Mouse (Mus musculus) heart, embryonic 14.5 days (tissue): ENCODE data around the gene Gm10959. TPM values are rescaled to one million over a fixed set of nuclear protein-coding genes. Genes with fewer than 3 reads are reported as not detected.

Source experiments
- ATAC-seq: fragments of 200-750 bp; cut with Nextera tagmentation; 2 replicates; pipeline ENCODE4 v1.8.0; 2017; ENCODE audit warnings: low read depth, moderate TSS enrichment; ENCODE audit not compliant: insufficient number of reproducible peaks, insufficient read depth, low FRiP score
- H3K27ac ChIP-seq, 2 experiments: fragments of 200-500 bp in 1 of 2; fragments of 300-500 bp in 1 of 2; sonication (generic) in 1 of 2; replicated peaks in 1 of 2; 2 replicates each; pipeline ENCODE4 v1.5.1; 2012 to 2014; ENCODE audit warnings: low read depth in 2 of 2, low read length in 2 of 2, control low read depth in 1 of 2, mild to moderate bottlenecking in 1 of 2, mixed read lengths in 1 of 2; ENCODE audit not compliant: control insufficient read depth in 1 of 2, insufficient read depth in 1 of 2
- H3K27me3 ChIP-seq: fragments of 300-500 bp; sonication (generic); 2 replicates; pipeline ENCODE4 v1.6.1; 2014; ENCODE audit warnings: mild to moderate bottlenecking, low read length, control low read depth; ENCODE audit not compliant: control insufficient read depth, insufficient read depth
- H3K36me3 ChIP-seq: fragments of 300-500 bp; sonication (generic); 2 replicates; pipeline ENCODE4 v1.6.1; 2014; ENCODE audit warnings: mild to moderate bottlenecking, control low read depth, low read length, mixed read lengths; ENCODE audit not compliant: control insufficient read depth, insufficient read depth
- H3K4me1 ChIP-seq, 2 experiments: fragments of 200-500 bp in 1 of 2; fragments of 300-500 bp in 1 of 2; sonication (generic) in 1 of 2; 2 replicates each; pipeline ENCODE4 v1.6.1; 2012 to 2014; ENCODE audit warnings: low read length in 2 of 2, control low read depth in 1 of 2, mixed read lengths in 1 of 2; ENCODE audit not compliant: control insufficient read depth in 2 of 2, insufficient read depth in 2 of 2
- H3K4me2 ChIP-seq: fragments of 300-500 bp; sonication (generic); 2 replicates; pipeline ENCODE4 v1.6.1; 2014; ENCODE audit warnings: mild to moderate bottlenecking, low read length
- H3K4me3 ChIP-seq, 2 experiments: fragments of 200-500 bp in 1 of 2; fragments of 300-500 bp in 1 of 2; sonication (generic) in 1 of 2; 2 replicates each; pipeline ENCODE4 v1.5.1; 2012 to 2014; ENCODE audit warnings: low read length in 2 of 2, mild to moderate bottlenecking in 2 of 2, control low read depth in 1 of 2, low read depth in 1 of 2, moderate library complexity in 1 of 2; ENCODE audit not compliant: control insufficient read depth in 1 of 2, insufficient read depth in 1 of 2
- H3K9ac ChIP-seq: fragments of 300-500 bp; sonication (generic); 2 replicates; pipeline ENCODE4 v1.6.1; 2014; ENCODE audit warnings: mild to moderate bottlenecking, low read length
- H3K9me3 ChIP-seq: fragments of 300-500 bp; sonication (generic); 2 replicates; pipeline ENCODE4 v1.6.1; 2016; ENCODE audit warnings: low read length, control low read depth; ENCODE audit not compliant: control insufficient read depth
- WGBS: fragments of 180-500 bp; shearing (Covaris S2); extraction: QIAGEN DNeasy Blood & Tissue Kit; methylation state at CpG from one replicate; pipeline ENCODE4 v1.1.7; 2014; 5-methylcytosine and 5-hydroxymethylcytosine counted together
- polyA plus RNA-seq: library from polyadenylated mRNA; unstranded; fragments of >200 nt; fragmentation: Nextera tagmentation; extraction: Ambion mirVana; gene quantifications from 2 replicates; pipeline ENCODE4 v1.2.1, GENCODE M21; 2014

Gene Gm10959
- polyA plus RNA-seq, 1 experiment from 2014 or later: not detected

- Histone ChIP-seq H3K27me3 (no peaks in the 10 kb centered on the region), H3K36me3 (no peaks in the 10 kb centered on the region), H3K9me3 (no peaks in the 10 kb centered on the region), H3K9ac (no peak overlapping the region), H3K4me1 (0 out of 4 replicates have a peak, but pooled peaks cover 0 to 2% of the 10 kb centered on the region in 2 experiments), H3K4me3 (no peak overlapping the region), H3K27ac (no peak overlapping the region), H3K4me2 (no peak overlapping the region)
- 69% methylated on average over 6 of the region's 6 CpGs for WGBS
- ATAC-seq: no peak
Observed at GRCm38 (mm10) chr3:122916191-122916680, 2.9 kb downstream of the Gm10959 start.

GRCm38 (mm10) chr3:122915493-122915892, 3.7 kb downstream of the Gm10959 start:
- Histone ChIP-seq H3K9me3 (no peaks in the 10 kb centered on the region), H3K27me3 (no peaks in the 10 kb centered on the region), H3K36me3 (no peaks in the 10 kb centered on the region), H3K4me3 (no peak overlapping the region), H3K4me1 (no peaks in the 10 kb centered on the region), H3K27ac (no peak overlapping the region), H3K4me2 (no peak overlapping the region), H3K9ac (no peak overlapping the region)
- WGBS: 75% methylated on average over 5 of the region's 5 CpGs
- ATAC-seq: no peak

- Histone ChIP-seq H3K4me1 (no peaks in the 10 kb centered on the region), H3K9me3 (no peaks in the 10 kb centered on the region), H3K27me3 (no peaks in the 10 kb centered on the region), H3K4me3 (no peak overlapping the region), H3K9ac (no peak overlapping the region), H3K36me3 (no peaks in the 10 kb centered on the region), H3K27ac (no peak overlapping the region), H3K4me2 (no peak overlapping the region)
- no peak for ATAC-seq
- 86% methylated on average over 2 of the region's 2 CpGs for WGBS
Observed at GRCm38 (mm10) chr3:122907841-122908240, 11.3 kb downstream of the Gm10959 start.

GRCm38 (mm10) chr3:122903746-122904433, 15.3 kb downstream of the Gm10959 start:
- no peaks in the 10 kb centered on the region for H3K36me3 ChIP-seq
- no peak overlapping the region for H3K27ac ChIP-seq
- H3K4me1 ChIP-seq: no peaks in the 10 kb centered on the region
- no peak overlapping the region for H3K4me3 ChIP-seq
- H3K9me3 ChIP-seq: no peaks in the 10 kb centered on the region
- no peaks in the 10 kb centered on the region for H3K27me3 ChIP-seq
- no peak overlapping the region for H3K4me2 ChIP-seq
- no peak for ATAC-seq
- H3K9ac ChIP-seq: no peak overlapping the region
- WGBS: 40% methylated on average over 12 of the region's 12 CpGs

GRCm38 (mm10) chr3:122898254-122898653, 20.9 kb downstream of the Gm10959 start:
- no peaks in the 10 kb centered on the region for H3K9me3 ChIP-seq
- no peak for ATAC-seq
- no peak overlapping the region for H3K9ac ChIP-seq
- WGBS: 62% methylated on average over 6 of the region's 6 CpGs
- H3K4me2 ChIP-seq: no peak overlapping the region
- H3K27ac ChIP-seq: no peak overlapping the region
- no peaks in the 10 kb centered on the region for H3K4me1 ChIP-seq
- H3K27me3 ChIP-seq: no peaks in the 10 kb centered on the region
- no peak overlapping the region for H3K4me3 ChIP-seq
- no peaks in the 10 kb centered on the region for H3K36me3 ChIP-seq

GRCm38 (mm10) chr3:122895189-122895731, 23.9 kb downstream of the Gm10959 start:
- WGBS: 62% methylated on average over 11 of the region's 11 CpGs
- no peak for ATAC-seq
- Histone ChIP-seq H3K27me3 (no peaks in the 10 kb centered on the region), H3K4me1 (no peaks in the 10 kb centered on the region), H3K4me3 (no peak overlapping the region), H3K36me3 (no peaks in the 10 kb centered on the region), H3K4me2 (no peak overlapping the region), H3K9me3 (no peaks in the 10 kb centered on the region), H3K27ac (no peak overlapping the region), H3K9ac (no peak overlapping the region)

- no peaks in the 10 kb centered on the region for H3K4me1 ChIP-seq
- H3K27ac ChIP-seq: no peak within 1 kb of the TSS
- no peaks in the 10 kb centered on the region for H3K27me3 ChIP-seq
- no peak within 1 kb of the TSS for H3K4me2 ChIP-seq
- no peaks in the 10 kb centered on the region for H3K9me3 ChIP-seq
- H3K36me3 ChIP-seq: no peaks in the 10 kb centered on the region
- no peak within 1 kb of the TSS for H3K4me3 ChIP-seq
- 88% methylated on average over 3 of the region's 3 CpGs for whole genome bisulfite sequencing
- no peak within 1 kb of the TSS for H3K9ac ChIP-seq
- ATAC-seq: no peak
Observed at GRCm38 (mm10) chr3:122894772-122895171, 24.4 kb downstream of the Gm10959 start, which contains the start of gene Fabp2. Fabp2 (plus strand) TSS chr3:122895072.
